Mouse (Mus musculus) embryonic facial prominence, embryonic 10.5 days (tissue): ENCODE measurements around the gene Olfr202. TPM values are rescaled to one million over a fixed set of nuclear protein-coding genes. Genes with fewer than 3 reads are reported as not detected.

ENCODE experiments used
- polyA plus RNA-seq: library from polyadenylated mRNA; unstranded; fragments of >200 nt; fragmentation: Nextera tagmentation; extraction: Ambion mirVana; gene quantifications from 2 replicates; pipeline ENCODE4 v1.2.1, GENCODE M21; 2016

The Olfr202 gene
- polyA plus RNA-seq, 1 experiment from 2014 or later: not detected

Other genes starting within 250 kb of the Olfr202 start
- gene Olfr187, start 247.0 kb downstream of the Olfr202 start, polyA plus RNA-seq: not detected in 2 replicates
- gene Olfr190, start 208.8 kb downstream of the Olfr202 start, polyA plus RNA-seq: not detected in 2 replicates
- not detected in 2 replicates for gene Olfr191, start 197.0 kb downstream of the Olfr202 start, polyA plus RNA-seq
- gene Olfr193, start 174.9 kb downstream of the Olfr202 start, polyA plus RNA-seq: not detected in 2 replicates
- not detected in 2 replicates for gene Olfr194, start 165.7 kb downstream of the Olfr202 start, polyA plus RNA-seq
- not detected in 2 replicates for gene Olfr195, start 139.7 kb downstream of the Olfr202 start, polyA plus RNA-seq
- not detected in 2 replicates for gene Olfr196, start 116.3 kb downstream of the Olfr202 start, polyA plus RNA-seq
- not detected in 2 replicates for gene Olfr198, start 83.3 kb downstream of the Olfr202 start, polyA plus RNA-seq
- gene Olfr199, start 67.0 kb downstream of the Olfr202 start, polyA plus RNA-seq: not detected in 2 replicates
- not detected in 2 replicates for gene Olfr201, start 14.2 kb downstream of the Olfr202 start, polyA plus RNA-seq
- gene Olfr203, start 12.1 kb upstream of the Olfr202 start, polyA plus RNA-seq: not detected in 2 replicates
- gene Olfr204, start 31.5 kb upstream of the Olfr202 start, polyA plus RNA-seq: not detected in 2 replicates
- not detected in 2 replicates for gene Olfr205, start 44.3 kb upstream of the Olfr202 start, polyA plus RNA-seq
- not detected in 2 replicates for gene Olfr206, start 62.5 kb upstream of the Olfr202 start, polyA plus RNA-seq
- not detected in 2 replicates for gene Olfr209, start 77.2 kb upstream of the Olfr202 start, polyA plus RNA-seq
- 0.05 and 0.06 TPM in 2 replicates for gene Gabrr3, start 120.5 kb upstream of the Olfr202 start, polyA plus RNA-seq
- gene Riox2, start 185.0 kb upstream of the Olfr202 start, polyA plus RNA-seq: 37.1 and 41.4 TPM in 2 replicates